Mouse (Mus musculus): ENCODE measurements around the gene D130043K22Rik. TPM values are rescaled to one million over a fixed set of nuclear protein-coding genes. Genes with fewer than 3 reads are reported as not detected.
A peak's percentile ranks its signal among the peaks of the same experiment; 100 is the strongest.

The D130043K22Rik gene
- total RNA-seq (2021) = 10 to 100 TPM; 26.8 to 28.0 TPM

GRCm38 (mm10) chr13:24844983-24845955, at the start of gene D130043K22Rik:
D130043K22Rik (plus strand) TSS chr13:24845135.
- peak; percentile 72 to 75 for DNase-seq

- no peak for DNase-seq
Measured at GRCm38 (mm10) chr13:24798686-24799085, 46.2 kb upstream of the D130043K22Rik start.

- DNase-seq = no peak
Measured at GRCm38 (mm10) chr13:24799378-24799777, 45.6 kb upstream of the D130043K22Rik start.

GRCm38 (mm10) chr13:24799925-24800673, 44.8 kb upstream of the D130043K22Rik start:
- peak; percentile 28 to 51 for DNase-seq

GRCm38 (mm10) chr13:24800674-24801307, 44.1 kb upstream of the D130043K22Rik start:
- DNase-seq = peak; percentile 96 to 97

GRCm38 (mm10) chr13:24801308-24801921, 43.5 kb upstream of the D130043K22Rik start, which contains the start of gene BC005537:
BC005537 (plus strand) TSS chr13:24801657.
- DNase-seq = peak; percentile 36 to 49

GRCm38 (mm10) chr13:24802131-24802691, 42.7 kb upstream of the D130043K22Rik start:
- peak; percentile 20 to 35 for DNase-seq

GRCm38 (mm10) chr13:24803196-24803595, 41.7 kb upstream of the D130043K22Rik start:
- no peak for DNase-seq

- no peak for DNase-seq
Measured at GRCm38 (mm10) chr13:24806079-24806478, 38.9 kb upstream of the D130043K22Rik start.

- DNase-seq = no peak
Measured at GRCm38 (mm10) chr13:24812521-24812920, 32.4 kb upstream of the D130043K22Rik start.

GRCm38 (mm10) chr13:24814616-24815015, 30.3 kb upstream of the D130043K22Rik start:
- DNase-seq = no peak

GRCm38 (mm10) chr13:24816125-24817092, 28.5 kb upstream of the D130043K22Rik start:
- no peak for DNase-seq

GRCm38 (mm10) chr13:24819931-24820330, 25.0 kb upstream of the D130043K22Rik start:
- no peak for DNase-seq

GRCm38 (mm10) chr13:24822663-24823343, 22.1 kb upstream of the D130043K22Rik start:
- DNase-seq = peak; percentile 70 to 71

GRCm38 (mm10) chr13:24824647-24825046, 20.3 kb upstream of the D130043K22Rik start:
- DNase-seq = no peak

GRCm38 (mm10) chr13:24825587-24825986, 19.3 kb upstream of the D130043K22Rik start:
- DNase-seq = no peak

- no peak for DNase-seq
Measured at GRCm38 (mm10) chr13:24826116-24826515, 18.8 kb upstream of the D130043K22Rik start.

GRCm38 (mm10) chr13:24830756-24831352, 14.1 kb upstream of the D130043K22Rik start:
- no peak for DNase-seq
